Mouse (Mus musculus): ENCODE data around the gene S100a10. TPM values are rescaled to one million over a fixed set of nuclear protein-coding genes. Genes with fewer than 3 reads are reported as not detected.
A peak's percentile ranks its signal among the peaks of the same experiment; 100 is the strongest.
"Not testable (repeated sequence)": the region's sequence is repeated elsewhere in the genome, so short reads cannot be mapped to it uniquely, and the experiment has no call there.

S100a10 gene
- total RNA-seq, 2 experiments from 2014 or later = 35.8 to 37.2 TPM

- DNase-seq (ENCODE audit: low spot score in 2 of 2); intact Hi-C loops (cut with DNase I): not testable (repeated sequence)
These were observed 10.7 kb upstream of the S100a10 start for GRCm38 (mm10) chr3:93544170-93544569.

- intact Hi-C loops (cut with DNase I) = loop anchor here (1.0 kb wide), 1 partner anchor 60 kb away; no protein-coding TSS in a partner anchor
- DNase-seq (ENCODE audit: low spot score in 2 of 2) = peak; percentile 77 to 83
These were observed 7.7 kb upstream of the S100a10 start for GRCm38 (mm10) chr3:93547099-93547648.

GRCm38 (mm10) chr3:93547749-93548540 lies 6.9 kb upstream of the S100a10 start:
- intact Hi-C loops (cut with DNase I) = loop anchor here (1.0 kb wide), 1 partner anchor 59 kb away; no protein-coding TSS in a partner anchor
- no peak for DNase-seq (ENCODE audit: low spot score in 2 of 2)

GRCm38 (mm10) chr3:93548541-93549266 lies 6.2 kb upstream of the S100a10 start:
- intact Hi-C loops (cut with DNase I) = no loop called here
- no peak for DNase-seq (ENCODE audit: low spot score in 2 of 2)

- intact Hi-C loops (cut with DNase I) = no loop called here
- no peak for DNase-seq (ENCODE audit: low spot score in 2 of 2)
These were observed 4.9 kb upstream of the S100a10 start for GRCm38 (mm10) chr3:93549986-93550385.

GRCm38 (mm10) chr3:93551950-93552901 lies 2.7 kb upstream of the S100a10 start:
- intact Hi-C loops (cut with DNase I) = no loop called here
- no peak for DNase-seq (ENCODE audit: low spot score in 2 of 2)

GRCm38 (mm10) chr3:93553311-93553710 lies 1.6 kb upstream of the S100a10 start:
- DNase-seq (ENCODE audit: low spot score in 2 of 2) = no peak
- intact Hi-C loops (cut with DNase I) = no loop called here

GRCm38 (mm10) chr3:93553765-93554378 lies 1.0 kb upstream of the S100a10 start:
- intact Hi-C loops (cut with DNase I) = no loop called here
- no peak for DNase-seq (ENCODE audit: low spot score in 2 of 2)

- intact Hi-C loops (cut with DNase I) = no loop called here
- DNase-seq (ENCODE audit: low spot score in 2 of 2) = no peak
These were observed 400 bp upstream of the S100a10 start for GRCm38 (mm10) chr3:93554379-93554980.

- intact Hi-C loops (cut with DNase I) = no loop called here
- no peak for DNase-seq (ENCODE audit: low spot score in 2 of 2)
These were observed 986 bp downstream of the S100a10 start for GRCm38 (mm10) chr3:93555878-93556254.

- intact Hi-C loops (cut with DNase I) = no loop called here
- no peak for DNase-seq (ENCODE audit: low spot score in 2 of 2)
These were observed 1.7 kb downstream of the S100a10 start for GRCm38 (mm10) chr3:93556599-93556998.

- intact Hi-C loops (cut with DNase I) = no loop called here
These were observed 2.6 kb downstream of the S100a10 start for GRCm38 (mm10) chr3:93557471-93557870.

GRCm38 (mm10) chr3:93559961-93560360 lies 5.1 kb downstream of the S100a10 start:
- intact Hi-C loops (cut with DNase I) = no loop called here
- no peak for DNase-seq (ENCODE audit: low spot score in 2 of 2)

More at GRCm38 (mm10) chr3:93557471-93557870, 2.6 kb downstream of the S100a10 start:
- DNase-seq (ENCODE audit: low spot score in 2 of 2) = no peak

GRCm38 (mm10) chr3:93562372-93562771 lies 7.5 kb downstream of the S100a10 start:
- intact Hi-C loops (cut with DNase I) = no loop called here
- DNase-seq (ENCODE audit: low spot score in 2 of 2) = no peak

- intact Hi-C loops (cut with DNase I) = no loop called here
- DNase-seq (ENCODE audit: low spot score in 2 of 2) = no peak
These were observed 8.3 kb downstream of the S100a10 start for GRCm38 (mm10) chr3:93563216-93563615.

GRCm38 (mm10) chr3:93566892-93567291 lies 12.0 kb downstream of the S100a10 start:
- intact Hi-C loops (cut with DNase I) = no loop called here
- no peak for DNase-seq (ENCODE audit: low spot score in 2 of 2)

- intact Hi-C loops (cut with DNase I) = no loop called here
- DNase-seq (ENCODE audit: low spot score in 2 of 2) = no peak
These were observed 12.8 kb downstream of the S100a10 start for GRCm38 (mm10) chr3:93567721-93568120.

GRCm38 (mm10) chr3:93568428-93569040 lies 13.7 kb downstream of the S100a10 start:
- peak; percentile 34 to 70 for DNase-seq (ENCODE audit: low spot score in 2 of 2)
- intact Hi-C loops (cut with DNase I) = no loop called here
